7 mouse cellular contexts compared by ENCODE assay signal in genomic region chr9:78521689-78522088, GRCm38 (mm10). TPM values are rescaled to one million over a fixed set of nuclear protein-coding genes. Genes with fewer than 3 reads are reported as not detected.
DNase-seq lines count a peak whose midpoint lies in the region; ATAC-seq and TF ChIP-seq lines count a peak whose summit lies in the region.

No protein-coding gene starts in this region.

- peak; percentile 83 for DNase-seq in ES-CJ7 (ENCODE audit: low read depth, low spot score)
- DNase-seq in forebrain, embryonic 10.5 days (ENCODE audit: extremely low spot score, low spot score): peak; percentile 59
- DNase-seq in induced T-regulatory cell, adult 2 months (ENCODE audit: low read depth): peak; percentile 82
- peak; percentile 51 for DNase-seq in liver, postnatal 0 days
- peak; percentile 47 for DNase-seq in neural tube, embryonic 11.5 days (ENCODE audit: low spot score)
- no peak for DNase-seq in gastrocnemius, adult 8-10 months (ENCODE audit: low spot score in 2 of 2)

- peak overlapping the region; percentile 12 for H3ac ChIP-seq in C2C12 (ENCODE audit: control insufficient read depth, insufficient read length, low read depth)

- no peak for TF ChIP-seq CTCF in C2C12 (IDR thresholded peaks at IDR 0.05; ENCODE audit: control insufficient read depth, insufficient read depth, insufficient read length)
- peak; percentile 71 for TF ChIP-seq CTCF in liver, postnatal 0 days (IDR thresholded peaks at IDR 0.05; ENCODE audit: low read depth)

- no peaks in the 10 kb centered on the region for H3K9me3 ChIP-seq in forebrain, embryonic 10.5 days
- H3K9me3 ChIP-seq in liver, postnatal 0 days (ENCODE audit: low read length): no peaks in the 10 kb centered on the region
- no peaks in the 10 kb centered on the region for H3K9me3 ChIP-seq in neural tube, embryonic 11.5 days (ENCODE audit: control insufficient read depth, low read length)

- H3K9ac ChIP-seq in liver, postnatal 0 days (replicated peaks): peak overlapping the region; percentile 32
- H3K9ac ChIP-seq in neural tube, embryonic 11.5 days (ENCODE audit: low read length): peak overlapping the region; percentile 61

- TF ChIP-seq EP300 in liver, postnatal 0 days (IDR thresholded peaks at IDR 0.05; ENCODE audit: low read depth): no peak

- WGBS in forebrain, embryonic 10.5 days: 28% methylated on average over 14 of the region's 14 CpGs
- 11% methylated on average over 14 of the region's 14 CpGs for WGBS in liver, postnatal 0 days (ENCODE audit: insufficient replicate concordance)
- 35% methylated on average over 14 of the region's 14 CpGs for WGBS in neural tube, embryonic 11.5 days

- H3K4me2 ChIP-seq in liver, postnatal 0 days (ENCODE audit: low read depth, low read length): peak overlapping the region; percentile 89
- peak overlapping the region; percentile 81 for H3K4me2 ChIP-seq in neural tube, embryonic 11.5 days (ENCODE audit: low read depth)

- peaks cover 9% of the 10 kb centered on the region for H3K36me3 ChIP-seq in C2C12 (ENCODE audit: control insufficient read depth, insufficient read depth)
- peaks cover 42% of the 10 kb centered on the region for H3K36me3 ChIP-seq in forebrain, embryonic 10.5 days (replicated peaks)
- H3K36me3 ChIP-seq in liver, postnatal 0 days (replicated peaks; ENCODE audit: insufficient read depth, low read length): no peaks in the 10 kb centered on the region
- no peaks in the 10 kb centered on the region for H3K36me3 ChIP-seq in neural tube, embryonic 11.5 days (ENCODE audit: control insufficient read depth, insufficient read depth, low read length)

- H3K27me3 ChIP-seq in C2C12 (ENCODE audit: control insufficient read depth, insufficient read depth, insufficient read length): no peaks in the 10 kb centered on the region
- H3K27me3 ChIP-seq in forebrain, embryonic 10.5 days (ENCODE audit: poor library complexity, severe bottlenecking): no peaks in the 10 kb centered on the region
- no peaks in the 10 kb centered on the region for H3K27me3 ChIP-seq in liver, postnatal 0 days (ENCODE audit: insufficient read depth, low read length)
- H3K27me3 ChIP-seq in neural tube, embryonic 11.5 days (ENCODE audit: control insufficient read depth, insufficient read depth, low read length): no peaks in the 10 kb centered on the region

- peak overlapping the region; percentile 93 for H3K27ac ChIP-seq in forebrain, embryonic 10.5 days
- H3K27ac ChIP-seq in liver, postnatal 0 days (ENCODE audit: low read depth): peak overlapping the region; percentile 90
- 0 out of 2 replicates have a peak overlapping the region, but pooled peaks have one; percentile 75 for H3K27ac ChIP-seq in neural tube, embryonic 11.5 days (ENCODE audit: low read depth, low read length)

- H3K79me3 ChIP-seq in C2C12 (ENCODE audit: low read depth): peaks cover 11% of the 10 kb centered on the region

- ATAC-seq in liver, postnatal 0 days: peak; percentile 29; the same call in 1 of the 2 replicates
- no peak for ATAC-seq in neural tube, embryonic 11.5 days (ENCODE audit: insufficient read depth, low FRiP score, low TSS enrichment)

- peaks cover 15% of the 10 kb centered on the region for H3K79me2 ChIP-seq in C2C12 (ENCODE audit: control insufficient read depth, insufficient read depth)

- H3K4me1 ChIP-seq in forebrain, embryonic 10.5 days: peaks cover 48% of the 10 kb centered on the region
- peaks cover 21% of the 10 kb centered on the region for H3K4me1 ChIP-seq in liver, postnatal 0 days (ENCODE audit: insufficient read depth)
- H3K4me1 ChIP-seq in neural tube, embryonic 11.5 days (ENCODE audit: control insufficient read depth, insufficient read depth, low read length): 0 out of 2 replicates have a peak, but pooled peaks cover 4% of the 10 kb centered on the region

- H3K4me3 ChIP-seq in C2C12 (ENCODE audit: insufficient read depth, poor library complexity, severe bottlenecking): peak overlapping the region; percentile 52
- H3K4me3 ChIP-seq in forebrain, embryonic 10.5 days: peak overlapping the region; percentile 64
- peak overlapping the region; percentile 46 for H3K4me3 ChIP-seq in liver, postnatal 0 days (ENCODE audit: low read depth, low read length)
- H3K4me3 ChIP-seq in neural tube, embryonic 11.5 days (ENCODE audit: low read depth, low read length): peak overlapping the region; percentile 45

TF ChIP-seq in C2C12, 6 proteins besides CTCF, POLR2A, EP300 and RAD21:
- TF ChIP-seq FOSL1 (IDR thresholded peaks at IDR 0.05; ENCODE audit: insufficient read depth, low read length, poor library complexity, severe bottlenecking) (no peak), MAX (IDR thresholded peaks at IDR 0.05) (no peak), MYOG (IDR thresholded peaks at IDR 0.05; ENCODE audit: control insufficient read depth, extremely low read depth, insufficient read length) (no peak), USF1 (IDR thresholded peaks at IDR 0.05; ENCODE audit: low read depth) (no peak), MYOD1 (IDR thresholded peaks at IDR 0.05; ENCODE audit: control insufficient read depth, insufficient read length, low read depth) (no peak), CEBPB (IDR thresholded peaks at IDR 0.05; ENCODE audit: low read depth) (no peak)

RNA-seq across cellular contexts. Expression of gene Eef1a1, which starts 32.7 kb away (rescaled TPM):
- 7,691 TPM for polyA plus RNA-seq in C2C12 (2012; fragmentation: generic; extraction: Trizol)
- 3,994 and 4,016 TPM in 2 replicates for polyA plus RNA-seq in forebrain, embryonic 10.5 days (2016; fragmentation: Nextera tagmentation; extraction: Ambion mirVana)
- 1,946 and 1,972 TPM in 2 replicates for polyA plus RNA-seq in liver, postnatal 0 days (2015; fragmentation: Nextera tagmentation; extraction: Ambion mirVana)
- 4,747 and 4,837 TPM in 2 replicates for polyA plus RNA-seq in neural tube, embryonic 11.5 days (2014; fragmentation: Nextera tagmentation; extraction: Ambion mirVana)
- total RNA-seq in gastrocnemius, adult 8-10 months (2022): 100 to 1,000 TPM; 235 to 456 (median 334) TPM

Comparison
In these comparisons a context has a peak if more than half of its experiments do, and no peak if none do; other contexts are left out.
1. DNase-seq: peak in ES-CJ7 (single experiment), forebrain, embryonic 10.5 days (single experiment), induced T-regulatory cell, adult 2 months (single experiment), liver, postnatal 0 days (single experiment) and neural tube, embryonic 11.5 days (single experiment); none in gastrocnemius, adult 8-10 months (0 of 2).
2. Peak in every context shown above with its lines, with median percentiles within 50 percentile points of each other: H3K4me3 ChIP-seq and H3K27ac ChIP-seq.